Mouse (Mus musculus) G1E-ER4 (cell line): ENCODE data around the gene Plpp6. TPM values are rescaled to one million over a fixed set of nuclear protein-coding genes. Genes with fewer than 3 reads are reported as not detected.

Experiments
- GATA1 ChIP-seq: IDR thresholded peaks from one replicate; pipeline ENCODE4 v1.8.0; 2012; ENCODE audit warnings: low read length, inconsistent platforms
- polyA plus RNA-seq: library from polyadenylated mRNA; stranded (reverse); fragments of >175 nt; gene quantifications from 2 replicates; pipeline ENCODE4 v1.2.3, GENCODE M21; 2012

Gene Plpp6
- polyA plus RNA-seq: 2.4 and 2.7 TPM in 2 replicates

- TF ChIP-seq GATA1: no peak
Observed at GRCm38 (mm10) chr19:28963842-28964551, at the start of gene Plpp6. Plpp6 (plus strand) TSS chr19:28963953.

GRCm38 (mm10) chr19:28914598-28914997 is 49.2 kb upstream of the Plpp6 start:
- no peak for TF ChIP-seq GATA1

- no peak for TF ChIP-seq GATA1
Observed at GRCm38 (mm10) chr19:28915602-28916250, 48.0 kb upstream of the Plpp6 start.

- no peak for TF ChIP-seq GATA1
Observed at GRCm38 (mm10) chr19:28916492-28916891, 47.3 kb upstream of the Plpp6 start.

- no peak for TF ChIP-seq GATA1
Observed at GRCm38 (mm10) chr19:28917839-28918238, 45.9 kb upstream of the Plpp6 start.

GRCm38 (mm10) chr19:28926366-28926765 is 37.4 kb upstream of the Plpp6 start:
- TF ChIP-seq GATA1: no peak

GRCm38 (mm10) chr19:28927396-28927795 is 36.4 kb upstream of the Plpp6 start:
- TF ChIP-seq GATA1: no peak

- no peak for TF ChIP-seq GATA1
Observed at GRCm38 (mm10) chr19:28929034-28929433, 34.7 kb upstream of the Plpp6 start.

- TF ChIP-seq GATA1: no peak
Observed at GRCm38 (mm10) chr19:28934897-28935296, 28.9 kb upstream of the Plpp6 start.

GRCm38 (mm10) chr19:28940135-28940874 is 23.4 kb upstream of the Plpp6 start:
- no peak for TF ChIP-seq GATA1

GRCm38 (mm10) chr19:28941271-28941670 is 22.5 kb upstream of the Plpp6 start:
- TF ChIP-seq GATA1: no peak

GRCm38 (mm10) chr19:28946782-28947181 is 17.0 kb upstream of the Plpp6 start:
- TF ChIP-seq GATA1: no peak

- TF ChIP-seq GATA1: no peak
Observed at GRCm38 (mm10) chr19:28947311-28947710, 16.4 kb upstream of the Plpp6 start.

- TF ChIP-seq GATA1: no peak
Observed at GRCm38 (mm10) chr19:28951251-28951650, 12.5 kb upstream of the Plpp6 start.

GRCm38 (mm10) chr19:28963113-28963512 is 640 bp upstream of the Plpp6 start:
- no peak for TF ChIP-seq GATA1

GRCm38 (mm10) chr19:28963513-28963841 is 276 bp upstream of the Plpp6 start:
- no peak for TF ChIP-seq GATA1

GRCm38 (mm10) chr19:28964552-28964903 is 775 bp downstream of the Plpp6 start:
- no peak for TF ChIP-seq GATA1
